Mouse (Mus musculus): Measurements from ENCODE around the gene Mob3b. TPM values are rescaled to one million over a fixed set of nuclear protein-coding genes. Genes with fewer than 3 reads are reported as not detected.

Gene Mob3b
- polyA plus RNA-seq, 1 experiment = 2.6 TPM

GRCm38 (mm10) chr4:35167855-35168254, 10.6 kb upstream of the Mob3b start:
- Histone ChIP-seq H3K4me1 (replicated peaks; ENCODE audit: control insufficient read depth, insufficient read depth, low read length) (no peaks in the 10 kb centered on the region), H3K36me3 (ENCODE audit: control insufficient read depth, insufficient read depth, low read length) (no peaks in the 10 kb centered on the region), H3K27me3 (ENCODE audit: control insufficient read depth, insufficient read depth, low read length) (no peaks in the 10 kb centered on the region), H3K4me3 (ENCODE audit: control insufficient read depth, insufficient read depth, low read length) (no peak overlapping the region), H3K27ac (ENCODE audit: control insufficient read depth, insufficient read depth, low read length) (no peak overlapping the region)
- 70% methylated on average over 5 of the region's 5 CpGs for WGBS
- TF ChIP-seq CTCF (IDR thresholded peaks at IDR 0.05; ENCODE audit: borderline replicate concordance, control insufficient read depth, extremely low read depth, insufficient read depth, low read length, poor library complexity) = no peak
- no peak for TF ChIP-seq POLR2A (IDR thresholded peaks at IDR 0.05; ENCODE audit: control insufficient read depth, extremely low read depth, insufficient read depth, low read length, poor library complexity)
- no peak for DNase-seq

- WGBS = 38% methylated on average over 3 of the region's 3 CpGs
- no peak overlapping the region for H3K27ac ChIP-seq (ENCODE audit: control insufficient read depth, insufficient read depth, low read length)
- DNase-seq = no peak
Measured at GRCm38 (mm10) chr4:35165947-35166346, 8.7 kb upstream of the Mob3b start.

GRCm38 (mm10) chr4:35165275-35165674, 8.0 kb upstream of the Mob3b start:
- H3K27ac ChIP-seq (ENCODE audit: control insufficient read depth, insufficient read depth, low read length) = no peak overlapping the region
- H3K4me1 ChIP-seq (replicated peaks; ENCODE audit: control insufficient read depth, insufficient read depth, low read length) = no peaks in the 10 kb centered on the region
- DNase-seq = no peak
- no peak overlapping the region for H3K4me3 ChIP-seq (ENCODE audit: control insufficient read depth, insufficient read depth, low read length)
- H3K36me3 ChIP-seq (ENCODE audit: control insufficient read depth, insufficient read depth, low read length) = no peaks in the 10 kb centered on the region
- H3K27me3 ChIP-seq (ENCODE audit: control insufficient read depth, insufficient read depth, low read length) = no peaks in the 10 kb centered on the region
- WGBS = 95% methylated on average over 2 of the region's 2 CpGs
- TF ChIP-seq POLR2A (IDR thresholded peaks at IDR 0.05; ENCODE audit: control insufficient read depth, extremely low read depth, insufficient read depth, low read length, poor library complexity) = no peak
- no peak for TF ChIP-seq CTCF (IDR thresholded peaks at IDR 0.05; ENCODE audit: borderline replicate concordance, control insufficient read depth, extremely low read depth, insufficient read depth, low read length, poor library complexity)

More at GRCm38 (mm10) chr4:35165947-35166346, 8.7 kb upstream of the Mob3b start:
- no peak for TF ChIP-seq POLR2A (IDR thresholded peaks at IDR 0.05; ENCODE audit: control insufficient read depth, extremely low read depth, insufficient read depth, low read length, poor library complexity)
- TF ChIP-seq CTCF (IDR thresholded peaks at IDR 0.05; ENCODE audit: borderline replicate concordance, control insufficient read depth, extremely low read depth, insufficient read depth, low read length, poor library complexity) = no peak
- Histone ChIP-seq H3K36me3 (ENCODE audit: control insufficient read depth, insufficient read depth, low read length) (no peaks in the 10 kb centered on the region), H3K4me3 (ENCODE audit: control insufficient read depth, insufficient read depth, low read length) (no peak overlapping the region), H3K4me1 (replicated peaks; ENCODE audit: control insufficient read depth, insufficient read depth, low read length) (no peaks in the 10 kb centered on the region), H3K27me3 (ENCODE audit: control insufficient read depth, insufficient read depth, low read length) (no peaks in the 10 kb centered on the region)

- Histone ChIP-seq H3K4me1 (replicated peaks; ENCODE audit: control insufficient read depth, insufficient read depth, low read length) (peaks cover 7% of the 10 kb centered on the region; the same call in 1 of the 2 replicates), H3K36me3 (ENCODE audit: control insufficient read depth, insufficient read depth, low read length) (no peaks in the 10 kb centered on the region), H3K27ac (ENCODE audit: control insufficient read depth, insufficient read depth, low read length) (no peak overlapping the region), H3K4me3 (ENCODE audit: control insufficient read depth, insufficient read depth, low read length) (no peak overlapping the region), H3K27me3 (ENCODE audit: control insufficient read depth, insufficient read depth, low read length) (no peaks in the 10 kb centered on the region)
- DNase-seq = no peak
- WGBS = 57% methylated on average over 11 of the region's 11 CpGs
- TF ChIP-seq CTCF (IDR thresholded peaks at IDR 0.05; ENCODE audit: borderline replicate concordance, control insufficient read depth, extremely low read depth, insufficient read depth, low read length, poor library complexity) = no peak
- no peak for TF ChIP-seq POLR2A (IDR thresholded peaks at IDR 0.05; ENCODE audit: control insufficient read depth, extremely low read depth, insufficient read depth, low read length, poor library complexity)
Measured at GRCm38 (mm10) chr4:35157815-35158214, 531 bp upstream of the Mob3b start.

GRCm38 (mm10) chr4:35156149-35156611, 1.1 kb downstream of the Mob3b start:
- DNase-seq = peak; percentile 72
- H3K27me3 ChIP-seq (ENCODE audit: control insufficient read depth, insufficient read depth, low read length) = no peaks in the 10 kb centered on the region
- TF ChIP-seq CTCF (IDR thresholded peaks at IDR 0.05; ENCODE audit: borderline replicate concordance, control insufficient read depth, extremely low read depth, insufficient read depth, low read length, poor library complexity) (0 out of 2 replicates have a peak, but pooled peaks have one; percentile 18), POLR2A (IDR thresholded peaks at IDR 0.05; ENCODE audit: control insufficient read depth, extremely low read depth, insufficient read depth, low read length, poor library complexity) (peak; percentile 14; the same call in 1 of the 2 replicates)
- peaks cover 7% of the 10 kb centered on the region; the same call in 1 of the 2 replicates for H3K4me1 ChIP-seq (replicated peaks; ENCODE audit: control insufficient read depth, insufficient read depth, low read length)
- peak overlapping the region; percentile 64 for H3K4me3 ChIP-seq (ENCODE audit: control insufficient read depth, insufficient read depth, low read length)
- H3K36me3 ChIP-seq (ENCODE audit: control insufficient read depth, insufficient read depth, low read length) = no peaks in the 10 kb centered on the region
- H3K27ac ChIP-seq (ENCODE audit: control insufficient read depth, insufficient read depth, low read length) = no peak overlapping the region
- under 1% methylated on average over 26 of the region's 26 CpGs for WGBS

- TF ChIP-seq POLR2A (IDR thresholded peaks at IDR 0.05; ENCODE audit: control insufficient read depth, extremely low read depth, insufficient read depth, low read length, poor library complexity) = no peak; the same call in 1 of the 2 replicates
- TF ChIP-seq CTCF (IDR thresholded peaks at IDR 0.05; ENCODE audit: borderline replicate concordance, control insufficient read depth, extremely low read depth, insufficient read depth, low read length, poor library complexity) = no peak
- Histone ChIP-seq H3K4me1 (replicated peaks; ENCODE audit: control insufficient read depth, insufficient read depth, low read length) (peaks cover 7% of the 10 kb centered on the region; the same call in 1 of the 2 replicates), H3K27ac (ENCODE audit: control insufficient read depth, insufficient read depth, low read length) (no peak overlapping the region), H3K36me3 (ENCODE audit: control insufficient read depth, insufficient read depth, low read length) (no peaks in the 10 kb centered on the region), H3K4me3 (ENCODE audit: control insufficient read depth, insufficient read depth, low read length) (peak overlapping the region; percentile 64), H3K27me3 (ENCODE audit: control insufficient read depth, insufficient read depth, low read length) (no peaks in the 10 kb centered on the region)
- peak; percentile 71 for DNase-seq
- 32% methylated on average over 20 of the region's 20 CpGs for WGBS
Measured at GRCm38 (mm10) chr4:35155132-35155922, 2.0 kb downstream of the Mob3b start.
